Mouse (Mus musculus): ENCODE data around the gene Borcs7. TPM values are rescaled to one million over a fixed set of nuclear protein-coding genes. Genes with fewer than 3 reads are reported as not detected.

Borcs7 gene
- polyA plus RNA-seq, 1 experiment from 2014 or later, result 12.5 TPM

Other genes starting within 250 kb of the Borcs7 start
- gene Trim8, start 188.2 kb upstream of the Borcs7 start, polyA plus RNA-seq (2014; fragmentation: Nextera tagmentation; extraction: Ambion mirVana), result 23.0 and 24.8 TPM in 2 replicates
- gene Arl3, start 116.7 kb upstream of the Borcs7 start, polyA plus RNA-seq (2014; fragmentation: Nextera tagmentation; extraction: Ambion mirVana), result 159 and 164 TPM in 2 replicates
- gene Sfxn2, start 116.5 kb upstream of the Borcs7 start, polyA plus RNA-seq (2014; fragmentation: Nextera tagmentation; extraction: Ambion mirVana), result 6.8 and 8.0 TPM in 2 replicates
- gene Wbp1l, start 90.8 kb upstream of the Borcs7 start, polyA plus RNA-seq (2014; fragmentation: Nextera tagmentation; extraction: Ambion mirVana), result 23.6 and 25.5 TPM in 2 replicates
- not detected in 2 replicates for gene Cyp17a1, start 16.7 kb upstream of the Borcs7 start, polyA plus RNA-seq (2014; fragmentation: Nextera tagmentation; extraction: Ambion mirVana)
- 19.8 and 22.6 TPM in 2 replicates for gene As3mt, start 17.6 kb downstream of the Borcs7 start, polyA plus RNA-seq (2014; fragmentation: Nextera tagmentation; extraction: Ambion mirVana)
- gene Cnnm2, start 71.7 kb downstream of the Borcs7 start, polyA plus RNA-seq (2014; fragmentation: Nextera tagmentation; extraction: Ambion mirVana), result 2.8 and 4.1 TPM in 2 replicates

Data from forebrain, embryonic 14.5 days (tissue).